Mouse (Mus musculus) liver, adult 2 months (tissue): ENCODE data around the gene Bcl2l12.

Source experiments
- CTCF ChIP-seq: fragments of 200-500 bp; IDR thresholded peaks from 2 replicates; pipeline ENCODE4 v1.5.1; 2011; ENCODE audit warnings: low read depth, low read length, control low read depth
- POLR2A ChIP-seq: fragments of 200-500 bp; IDR thresholded peaks from 2 replicates; pipeline ENCODE4 v1.6.1; 2011; ENCODE audit warnings: low read length, control low read depth; ENCODE audit not compliant: insufficient read depth; ENCODE audit errors: extremely low read depth

- no peak for TF ChIP-seq CTCF
- peak; percentile 29; the same call in 1 of the 2 replicates for TF ChIP-seq POLR2A
These were observed 17.6 kb upstream of the Bcl2l12 start, which contains the start of gene Scaf1 for GRCm38 (mm10) chr7:45015957-45016612.
